Mouse (Mus musculus): ENCODE results near the gene Nacad.
A peak's percentile ranks its signal among the peaks of the same experiment; 100 is the strongest.

Nacad gene

DNA sequence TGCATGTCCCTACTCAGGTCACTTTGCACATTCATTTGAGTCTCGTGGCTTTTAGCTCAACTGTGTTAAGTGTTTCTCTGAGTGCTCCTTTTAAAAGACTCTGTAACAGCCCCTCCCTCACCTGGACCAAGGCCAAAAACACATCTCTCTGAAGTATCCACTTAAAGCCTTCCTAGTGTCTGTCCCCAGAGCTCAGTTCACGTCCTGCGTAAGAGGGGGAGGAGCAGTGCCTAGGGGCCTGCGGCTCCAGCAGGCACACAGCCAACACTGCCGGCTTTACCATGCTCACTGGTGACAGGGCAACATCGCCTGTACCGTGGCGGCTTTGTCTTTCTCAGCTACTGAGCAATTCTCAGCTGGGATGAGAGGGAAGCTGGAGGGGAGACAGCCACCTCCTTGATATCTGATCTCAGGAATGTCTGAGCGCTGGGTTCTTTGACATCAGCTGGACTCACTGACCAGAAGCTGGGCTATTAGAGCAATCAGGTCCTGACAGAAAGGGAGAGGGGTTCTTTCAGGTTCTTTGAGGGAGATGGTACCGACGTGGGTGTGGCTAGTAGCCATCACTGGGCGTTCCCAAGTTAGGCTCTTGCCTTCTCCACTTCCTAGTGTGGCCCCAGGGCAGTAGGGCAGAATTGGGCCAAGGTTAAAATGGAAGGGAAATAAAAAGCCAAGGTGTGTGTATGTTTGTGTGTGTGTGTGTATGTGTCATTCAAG lies 1.8 kb downstream of the Nacad start:
- DNase-seq (ENCODE audit: extremely low spot score): no peak

GRCm38 (mm10) chr11:6603224-6603623 lies 2.6 kb downstream of the Nacad start:
- no peak for DNase-seq (ENCODE audit: extremely low spot score)

DNA sequence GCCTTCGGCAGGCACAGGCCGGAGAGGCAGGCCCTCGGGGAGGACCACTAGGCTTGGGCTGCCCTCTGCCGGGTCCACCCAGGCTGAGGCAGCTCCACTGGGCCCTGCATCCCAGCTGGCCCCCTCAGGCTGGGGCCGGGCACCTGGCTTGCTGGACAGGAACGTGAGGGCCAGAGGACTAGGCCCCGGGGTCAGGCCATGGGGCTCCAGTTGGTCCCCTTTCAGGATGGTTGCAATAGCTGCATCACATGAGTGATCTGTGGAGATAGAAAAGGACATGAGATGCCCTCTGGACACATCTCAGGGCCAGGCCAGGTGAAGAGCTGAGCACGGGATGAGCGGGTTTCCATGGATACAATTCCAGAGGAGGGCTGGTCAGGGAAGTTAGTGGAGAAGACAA lies 3.2 kb downstream of the Nacad start:
- no peak for DNase-seq (ENCODE audit: extremely low spot score)

- no peak for DNase-seq (ENCODE audit: extremely low spot score)
These were observed 4.0 kb downstream of the Nacad start for GRCm38 (mm10) chr11:6601649-6602480.

DNA sequence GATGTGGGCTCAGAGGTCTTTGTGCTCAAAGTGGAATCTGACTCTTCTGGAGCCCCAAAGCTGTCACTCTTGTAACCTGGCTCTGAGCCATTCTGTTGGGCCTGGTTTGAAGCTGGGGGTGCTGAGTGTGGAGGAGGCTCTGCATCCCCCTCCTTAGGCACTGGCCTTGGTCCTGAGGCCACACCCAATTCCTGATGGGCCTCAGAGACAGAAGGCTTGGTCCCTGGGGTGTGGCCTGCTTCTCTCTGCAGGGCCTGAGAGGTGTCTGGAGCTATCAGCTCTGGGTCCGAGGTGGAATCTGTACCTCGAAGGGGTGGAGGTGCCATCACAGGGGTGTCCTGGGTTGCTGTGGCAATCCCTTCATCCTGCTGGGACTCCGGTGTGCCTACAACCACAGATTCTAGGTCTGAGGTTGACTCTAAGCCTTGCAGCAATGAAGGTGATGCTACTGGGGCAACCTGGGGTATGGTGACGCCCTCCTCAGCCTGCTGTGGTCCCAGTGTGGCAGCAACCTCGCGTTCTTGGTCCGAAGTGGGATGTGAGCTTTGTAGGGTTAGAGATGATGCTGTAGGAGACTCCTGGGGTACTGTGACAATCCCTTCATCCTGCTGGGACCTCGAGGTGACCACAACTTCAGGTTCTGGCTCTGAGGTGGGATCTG lies 5.4 kb downstream of the Nacad start:
- DNase-seq (ENCODE audit: extremely low spot score): no peak

DNA sequence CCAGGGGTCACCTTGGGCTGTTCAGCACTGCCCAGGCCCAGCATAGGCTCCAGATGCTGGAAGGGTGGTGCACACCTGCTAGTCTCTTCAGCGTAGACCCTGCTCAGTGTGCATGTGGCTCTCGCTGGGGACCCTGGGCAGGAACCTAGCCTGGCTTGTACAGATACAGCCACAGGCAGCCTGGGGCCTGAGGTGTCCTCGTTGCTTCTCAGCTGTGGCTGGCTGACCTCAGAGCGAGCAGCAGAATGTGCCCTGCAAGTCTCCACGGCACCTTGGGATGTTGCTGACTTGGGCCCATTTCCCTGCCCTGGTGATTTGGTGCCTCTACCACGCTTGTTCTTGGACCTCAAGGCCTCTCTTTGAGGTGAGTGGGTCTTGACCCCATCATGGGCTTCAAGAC lies 6.0 kb downstream of the Nacad start:
- DNase-seq (ENCODE audit: extremely low spot score): no peak

- DNase-seq (ENCODE audit: extremely low spot score): peak; percentile 49
These were observed 6.7 kb downstream of the Nacad start for GRCm38 (mm10) chr11:6599011-6599681.

DNA sequence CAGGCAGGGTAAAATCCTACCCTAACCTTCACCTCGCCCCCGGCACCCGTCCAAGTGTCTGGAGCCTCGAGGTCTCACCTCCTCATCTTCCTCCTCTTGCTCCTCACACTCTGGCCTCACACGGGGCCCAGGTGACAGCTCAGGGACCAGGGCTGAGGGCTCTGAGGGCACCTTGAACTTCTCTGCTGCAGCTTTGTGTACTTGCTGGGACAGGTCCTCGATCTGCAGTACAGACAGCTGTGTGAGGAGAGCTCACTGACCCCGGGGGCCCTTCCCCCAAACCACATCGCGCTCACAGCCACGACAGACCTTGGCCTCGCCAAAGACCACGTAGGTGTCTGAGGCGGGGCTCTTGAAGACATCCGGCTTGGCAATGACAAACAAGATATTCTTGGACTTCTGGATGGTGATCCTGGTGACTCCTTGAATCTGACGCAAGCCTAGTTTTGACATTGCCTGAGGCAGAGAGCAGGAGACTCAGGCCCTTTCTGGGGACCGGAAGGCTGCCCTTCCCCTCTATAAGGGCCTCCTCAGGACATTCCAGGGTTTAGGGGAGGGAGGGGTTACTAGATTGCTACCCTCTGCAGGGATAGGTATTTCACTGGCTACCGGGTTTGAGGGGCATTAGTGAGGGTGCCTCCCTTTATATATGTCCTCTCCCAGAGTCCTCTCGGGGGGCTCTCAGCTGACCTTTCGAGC lies 7.5 kb downstream of the Nacad start:
- DNase-seq (ENCODE audit: extremely low spot score): no peak

DNA sequence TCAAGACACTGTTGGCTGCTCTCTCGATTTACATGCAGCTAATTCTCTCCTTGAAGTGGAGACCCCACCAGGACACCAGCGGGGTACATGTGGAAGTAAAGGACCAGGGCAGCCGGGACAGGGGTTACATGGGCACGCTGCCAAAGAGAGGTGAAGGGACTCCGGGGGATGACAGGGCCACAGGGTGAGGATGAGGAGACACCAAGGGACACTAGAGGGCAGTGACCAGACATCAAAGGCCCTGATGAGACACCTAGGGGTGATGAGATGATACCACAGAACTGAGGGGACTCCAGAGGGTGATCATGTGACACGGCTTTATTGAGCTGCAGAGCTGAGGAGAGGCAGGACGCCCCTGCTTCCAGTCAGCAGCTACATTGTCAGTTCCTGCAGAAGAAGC lies 8.3 kb downstream of the Nacad start:
- DNase-seq (ENCODE audit: extremely low spot score): no peak

- DNase-seq (ENCODE audit: extremely low spot score): no peak
These were observed 9.2 kb downstream of the Nacad start for GRCm38 (mm10) chr11:6596616-6597015.

- no peak for DNase-seq (ENCODE audit: extremely low spot score)
These were observed 9.6 kb downstream of the Nacad start for GRCm38 (mm10) chr11:6596205-6596604.

- no peak for DNase-seq (ENCODE audit: extremely low spot score)
These were observed 10.5 kb downstream of the Nacad start for GRCm38 (mm10) chr11:6595339-6595738.

DNA sequence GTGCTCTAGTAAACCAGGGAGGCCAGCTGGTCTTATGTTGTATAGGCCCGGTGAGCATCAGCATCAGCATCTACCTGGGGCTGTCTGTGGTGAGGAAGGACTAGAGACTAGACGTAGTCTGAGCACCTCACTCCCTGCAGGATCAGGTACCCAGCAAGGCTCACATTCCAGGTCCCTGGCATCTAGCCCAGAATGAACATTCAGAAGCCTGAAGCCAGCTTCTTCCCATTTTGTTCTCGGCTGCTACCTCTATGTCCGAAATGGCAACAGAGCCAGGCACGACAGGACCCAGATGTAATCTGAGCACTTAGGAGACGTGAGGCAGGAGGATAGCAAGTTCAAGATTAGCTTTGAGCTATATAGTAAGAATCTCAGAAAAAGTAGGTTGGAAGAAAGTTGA lies 11.0 kb downstream of the Nacad start:
- no peak for DNase-seq (ENCODE audit: extremely low spot score)

GRCm38 (mm10) chr11:6593406-6593805 lies 12.4 kb downstream of the Nacad start:
- no peak for DNase-seq (ENCODE audit: extremely low spot score)

DNA sequence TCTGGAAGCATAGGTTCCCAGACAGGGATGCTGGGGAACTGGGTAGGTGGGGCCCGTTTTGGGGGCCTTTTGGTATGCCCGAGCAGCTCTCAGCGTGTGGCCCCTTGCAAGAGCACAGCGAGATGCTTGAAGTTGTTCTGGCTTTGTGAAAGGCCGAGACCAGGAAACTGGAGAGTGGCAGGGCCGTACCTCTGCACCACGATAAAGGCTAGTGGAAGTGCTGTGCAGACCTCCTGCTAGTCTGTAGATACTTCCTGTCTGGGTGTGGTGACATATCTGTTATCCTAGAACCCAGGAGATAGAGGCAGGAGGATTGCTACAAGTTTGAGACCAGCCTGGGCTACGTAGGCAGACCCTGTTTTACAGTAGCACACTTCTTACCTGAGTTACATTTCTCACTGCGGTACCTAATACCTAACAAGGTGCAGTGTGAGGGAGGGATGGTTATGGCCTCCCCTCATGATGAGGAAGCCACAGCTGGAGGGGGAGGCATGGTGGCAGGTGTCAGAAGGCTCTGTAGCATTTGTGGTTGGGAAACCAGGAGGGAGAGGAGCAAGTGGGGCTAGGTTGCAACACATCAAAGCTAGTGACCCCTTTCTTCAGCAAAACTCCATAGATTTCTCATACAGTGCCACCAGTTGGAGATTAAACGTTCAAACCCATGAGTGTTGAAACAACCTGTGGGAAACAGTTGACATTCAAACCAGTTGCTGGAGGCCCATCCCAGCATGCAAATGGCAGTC lies 14.7 kb downstream of the Nacad start:
- no peak for DNase-seq (ENCODE audit: extremely low spot score)

DNA sequence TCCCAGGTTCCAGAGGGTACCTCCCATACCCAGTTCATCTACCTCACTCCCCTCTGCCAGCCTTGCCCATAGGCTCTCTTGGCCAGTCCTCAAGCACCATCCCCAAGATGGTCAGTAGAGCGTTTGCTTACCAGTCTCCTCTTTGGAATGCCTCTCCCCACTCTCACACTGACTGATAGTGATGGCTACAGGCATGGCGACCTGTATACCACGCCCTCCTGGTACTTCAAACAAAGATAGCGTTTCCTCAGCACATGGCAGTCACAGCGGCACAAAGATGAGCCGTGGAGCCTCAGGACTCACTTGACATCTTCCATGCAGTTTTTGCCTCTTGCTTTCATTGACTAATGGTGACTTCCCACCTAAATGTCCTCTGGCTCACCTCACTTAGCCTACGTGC lies 16.0 kb downstream of the Nacad start:
- DNase-seq (ENCODE audit: extremely low spot score): no peak

DNA sequence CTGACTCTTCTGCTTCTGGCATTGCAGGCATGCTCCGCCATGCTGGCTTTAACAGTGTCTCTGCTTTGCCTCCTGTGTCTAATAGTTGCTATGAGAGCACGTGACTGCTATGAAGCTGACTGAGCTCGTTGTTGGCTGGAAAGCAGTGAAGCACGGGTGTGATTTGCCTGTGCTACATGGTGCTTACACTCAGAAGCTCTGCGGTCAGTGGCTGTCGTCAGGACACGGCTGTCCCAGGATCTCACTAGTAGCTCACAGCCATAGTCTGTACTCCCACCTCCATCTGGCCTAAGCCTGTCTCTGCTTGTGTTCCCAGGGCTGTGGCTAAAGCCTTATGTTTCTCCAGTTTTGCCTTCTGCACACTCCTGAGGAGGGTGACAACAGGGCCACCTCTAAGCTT lies 17.6 kb downstream of the Nacad start:
- DNase-seq (ENCODE audit: extremely low spot score): no peak

DNA sequence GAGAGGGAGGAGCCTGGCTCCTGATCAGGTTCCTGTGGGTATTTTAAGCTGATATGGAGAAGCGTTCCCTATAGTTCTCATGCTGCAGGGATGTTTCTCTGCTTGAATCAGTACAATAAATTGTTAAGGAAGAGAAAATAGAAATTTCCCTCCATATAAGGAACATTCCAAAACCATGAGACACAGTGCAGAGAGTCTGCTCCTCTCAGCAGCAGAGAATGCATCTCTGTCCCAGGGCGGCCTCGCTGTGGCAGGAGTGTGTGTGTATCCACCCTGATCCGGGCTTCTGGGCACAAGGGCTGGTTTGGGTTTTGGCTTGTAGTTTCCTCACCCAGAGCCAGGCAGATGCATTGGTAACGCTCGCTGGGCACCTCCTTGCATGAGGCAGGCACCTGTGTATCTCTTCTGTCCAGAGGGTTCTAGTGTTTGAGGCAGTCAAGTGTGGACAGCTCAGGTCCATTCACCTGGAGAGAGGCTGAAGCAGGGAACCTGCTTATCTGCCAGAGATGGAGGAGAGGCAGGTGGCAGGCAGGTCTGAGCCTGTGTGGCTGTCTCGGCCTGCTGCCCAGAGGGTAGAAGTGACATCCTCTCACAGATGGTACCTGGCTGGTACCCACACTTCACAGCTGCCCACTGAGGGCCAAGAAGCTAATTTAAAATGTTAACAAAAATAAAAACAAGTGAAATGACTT lies 18.5 kb downstream of the Nacad start:
- no peak for DNase-seq (ENCODE audit: extremely low spot score)

- no peak for DNase-seq (ENCODE audit: extremely low spot score)
These were observed 19.2 kb downstream of the Nacad start for GRCm38 (mm10) chr11:6586660-6587059.

DNA sequence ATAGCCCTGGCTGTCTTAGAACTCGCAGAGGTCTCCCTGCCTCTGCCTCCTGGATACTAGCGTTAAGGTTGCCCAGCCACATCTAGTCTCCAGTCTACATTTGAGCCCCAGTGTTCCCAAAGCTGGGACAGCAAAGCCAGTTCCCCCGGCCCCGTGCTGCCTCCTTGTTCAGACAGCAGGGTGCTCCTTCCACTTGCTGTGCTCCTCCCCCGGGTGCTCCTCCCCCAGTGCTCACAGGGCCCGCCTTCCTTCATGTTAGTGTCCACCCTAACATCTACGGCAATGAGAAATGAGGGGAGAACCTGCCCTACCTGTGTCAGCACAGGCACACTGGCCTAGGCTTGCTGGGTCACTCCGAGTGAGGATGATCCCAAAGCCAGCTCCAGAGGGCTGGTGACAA lies 20.1 kb downstream of the Nacad start:
- DNase-seq (ENCODE audit: extremely low spot score): no peak

All from embryo, embryonic 9.5 days (tissue).